Mouse (Mus musculus) liver, embryonic 14.5 days (tissue): ENCODE results near the gene Scarb2.

ENCODE experiments used
- CTCF ChIP-seq: IDR thresholded peaks from 2 replicates; pipeline ENCODE4 v1.5.1; 2016; ENCODE audit warnings: antibody characterized with exemption, low read depth, control low read depth
- EP300 ChIP-seq: IDR thresholded peaks from 2 replicates; pipeline ENCODE4 v1.6.1; 2016; ENCODE audit warnings: antibody characterized with exemption, low read depth

GRCm38 (mm10) chr5:92430723-92431122 lies 75.9 kb downstream of the Scarb2 start:
- no peak for TF ChIP-seq CTCF
- TF ChIP-seq EP300 = no peak
